Mouse (Mus musculus) forebrain, embryonic 11.5 days (tissue): ENCODE measurements at regions not wholly inside any gene's neighbourhood (a gene's known extent, or its start where the extent isn't known, plus 50 kb on each side); places are given as distances from the start of the nearest gene placed in this dataset.

Experiments
- ATAC-seq: fragments of 200-750 bp; cut with Nextera tagmentation; replicated peaks from 2 replicates; pipeline ENCODE4 v1.8.0; 2017; ENCODE audit warnings: moderate TSS enrichment; ENCODE audit not compliant: low FRiP score
- DNase-seq: peaks from one replicate; pipeline ENCODE4 v3.0.0-alpha.2; 2017; ENCODE audit warnings: low spot score
- H3K27ac ChIP-seq: fragments of 300-500 bp; sonication (generic); 2 replicates; pipeline ENCODE4 v1.5.1; 2014; ENCODE audit warnings: low read depth, low read length
- H3K27me3 ChIP-seq: fragments of 300-500 bp; sonication (generic); 2 replicates; pipeline ENCODE4 v1.6.1; 2014; ENCODE audit warnings: mild to moderate bottlenecking, low read length, mixed read lengths; ENCODE audit not compliant: control insufficient read depth, insufficient read depth
- H3K36me3 ChIP-seq: fragments of 300-500 bp; sonication (generic); 2 replicates; pipeline ENCODE4 v1.6.1; 2014; ENCODE audit warnings: mild to moderate bottlenecking, low read length, moderate library complexity, mixed read lengths; ENCODE audit not compliant: control insufficient read depth, insufficient read depth
- H3K4me1 ChIP-seq: fragments of 300-500 bp; sonication (generic); replicated peaks from 2 replicates; pipeline ENCODE4 v1.6.1; 2014; ENCODE audit warnings: low read length, mixed read lengths; ENCODE audit not compliant: control insufficient read depth, insufficient read depth
- H3K4me2 ChIP-seq: fragments of 300-500 bp; sonication (generic); 2 replicates; pipeline ENCODE4 v1.6.1; 2014; ENCODE audit warnings: low read depth, mild to moderate bottlenecking, low read length, moderate library complexity, mixed read lengths; ENCODE audit not compliant: severe bottlenecking
- H3K4me3 ChIP-seq: fragments of 300-500 bp; sonication (generic); 2 replicates; pipeline ENCODE4 v1.5.1; 2014; ENCODE audit warnings: low read depth, low read length
- H3K9ac ChIP-seq: fragments of 300-500 bp; sonication (generic); 2 replicates; pipeline ENCODE4 v1.6.1; 2014; ENCODE audit warnings: low read length
- H3K9me3 ChIP-seq: fragments of 300-500 bp; sonication (generic); 2 replicates; pipeline ENCODE4 v1.6.1; 2016; ENCODE audit warnings: low read length, mixed read lengths; ENCODE audit not compliant: control insufficient read depth
- WGBS: fragments of 180-500 bp; shearing (Covaris S2); extraction: QIAGEN DNeasy Blood & Tissue Kit; methylation state at CpG from one replicate; pipeline ENCODE4 v1.1.7; 2014; 5-methylcytosine and 5-hydroxymethylcytosine counted together

- DNase-seq = no peak
- 35% methylated on average over 10 of the region's 10 CpGs for WGBS
- ATAC-seq = no peak
- Histone ChIP-seq H3K36me3 (no peaks in the 10 kb centered on the region), H3K9ac (no peak overlapping the region), H3K9me3 (no peaks in the 10 kb centered on the region), H3K4me1 (peaks cover 2% of the 10 kb centered on the region; the same call in 1 of the 2 replicates), H3K4me3 (no peak overlapping the region), H3K27me3 (no peaks in the 10 kb centered on the region), H3K4me2 (no peak overlapping the region), H3K27ac (no peak overlapping the region)
Measured at GRCm38 (mm10) chr19:53440327-53441055, 50.1 kb upstream of the Smndc1 start.
